Mouse (Mus musculus) erythroblast, embryonic 14.5 days (primary cell): ENCODE measurements around the gene Yap1. TPM values are rescaled to one million over a fixed set of nuclear protein-coding genes. Genes with fewer than 3 reads are reported as not detected.

Source experiments
- H3K27me3 ChIP-seq: 2 replicates; pipeline ENCODE4 v1.6.1; 2012; ENCODE audit warnings: inconsistent platforms; ENCODE audit not compliant: control insufficient read depth
- H3K36me3 ChIP-seq: 2 replicates; pipeline ENCODE4 v1.6.1; 2012; ENCODE audit warnings: mild to moderate bottlenecking, inconsistent platforms; ENCODE audit not compliant: control insufficient read depth
- H3K4me1 ChIP-seq: 2 replicates; pipeline ENCODE4 v1.6.1; 2012; ENCODE audit warnings: inconsistent platforms; ENCODE audit not compliant: control insufficient read depth
- H3K4me3 ChIP-seq: replicated peaks from 2 replicates; pipeline ENCODE3; 2012; ENCODE audit warnings: moderate library complexity, mild to moderate bottlenecking, inconsistent platforms
- H3K9me3 ChIP-seq: 2 replicates; pipeline ENCODE4 v1.6.1; 2012; ENCODE audit warnings: low read length, inconsistent platforms, mixed read lengths; ENCODE audit not compliant: control insufficient read depth
- GATA1 ChIP-seq: IDR thresholded peaks from 2 replicates; pipeline ENCODE4 v1.6.1; 2012; ENCODE audit warnings: low read length, inconsistent platforms, mixed read lengths
- TAL1 ChIP-seq: IDR thresholded peaks from 3 replicates; pipeline ENCODE4 v1.6.1; 2012; ENCODE audit warnings: low read length, inconsistent platforms, mixed read lengths
- polyA plus RNA-seq: library from polyadenylated mRNA; stranded (reverse); fragments of >175 nt; gene quantifications from 2 replicates; pipeline ENCODE4 v1.2.3, GENCODE M21; 2012

Yap1 gene
- polyA plus RNA-seq, 1 experiment: not detected

GRCm38 (mm10) chr9:7884346-7884745 is 120.0 kb downstream of the Yap1 start:
- H3K9me3 ChIP-seq: peaks cover 12% of the 10 kb centered on the region
- TF ChIP-seq GATA1 (no peak), TAL1 (no peak)
- no peaks in the 10 kb centered on the region for H3K27me3 ChIP-seq

GRCm38 (mm10) chr9:7882304-7882865 is 122.0 kb downstream of the Yap1 start:
- no peaks in the 10 kb centered on the region for H3K4me1 ChIP-seq
- H3K9me3 ChIP-seq: peaks cover 12% of the 10 kb centered on the region
- TF ChIP-seq GATA1: no peak
- TF ChIP-seq TAL1: no peak
- H3K4me3 ChIP-seq: no peak overlapping the region
- no peaks in the 10 kb centered on the region for H3K27me3 ChIP-seq
- H3K36me3 ChIP-seq: no peaks in the 10 kb centered on the region

More at GRCm38 (mm10) chr9:7884346-7884745, 120.0 kb downstream of the Yap1 start:
- Histone ChIP-seq H3K36me3 (no peaks in the 10 kb centered on the region), H3K4me3 (no peak overlapping the region), H3K4me1 (no peaks in the 10 kb centered on the region)

Other genes starting within 250 kb of the Yap1 start
- 0.63 and 0.96 TPM in 2 replicates for gene Tmem123, start 240.6 kb downstream of the Yap1 start, polyA plus RNA-seq
- 0.09 and 0.47 TPM in 2 replicates for gene Birc2, start 167.5 kb downstream of the Yap1 start, polyA plus RNA-seq
- 0.05 and 0.09 TPM in 2 replicates for gene Birc3, start 131.4 kb downstream of the Yap1 start, polyA plus RNA-seq
- 0.29 and 0.34 TPM in 2 replicates for gene Cfap300, start 38.2 kb upstream of the Yap1 start, polyA plus RNA-seq
- not detected in 2 replicates for gene Cep126, start 129.7 kb upstream of the Yap1 start, polyA plus RNA-seq